Mouse (Mus musculus): ENCODE data around the gene Srxn1. TPM values are rescaled to one million over a fixed set of nuclear protein-coding genes. Genes with fewer than 3 reads are reported as not detected.

The Srxn1 gene
- polyA plus RNA-seq, 1 experiment from 2014 or later: 27.2 TPM

DNA sequence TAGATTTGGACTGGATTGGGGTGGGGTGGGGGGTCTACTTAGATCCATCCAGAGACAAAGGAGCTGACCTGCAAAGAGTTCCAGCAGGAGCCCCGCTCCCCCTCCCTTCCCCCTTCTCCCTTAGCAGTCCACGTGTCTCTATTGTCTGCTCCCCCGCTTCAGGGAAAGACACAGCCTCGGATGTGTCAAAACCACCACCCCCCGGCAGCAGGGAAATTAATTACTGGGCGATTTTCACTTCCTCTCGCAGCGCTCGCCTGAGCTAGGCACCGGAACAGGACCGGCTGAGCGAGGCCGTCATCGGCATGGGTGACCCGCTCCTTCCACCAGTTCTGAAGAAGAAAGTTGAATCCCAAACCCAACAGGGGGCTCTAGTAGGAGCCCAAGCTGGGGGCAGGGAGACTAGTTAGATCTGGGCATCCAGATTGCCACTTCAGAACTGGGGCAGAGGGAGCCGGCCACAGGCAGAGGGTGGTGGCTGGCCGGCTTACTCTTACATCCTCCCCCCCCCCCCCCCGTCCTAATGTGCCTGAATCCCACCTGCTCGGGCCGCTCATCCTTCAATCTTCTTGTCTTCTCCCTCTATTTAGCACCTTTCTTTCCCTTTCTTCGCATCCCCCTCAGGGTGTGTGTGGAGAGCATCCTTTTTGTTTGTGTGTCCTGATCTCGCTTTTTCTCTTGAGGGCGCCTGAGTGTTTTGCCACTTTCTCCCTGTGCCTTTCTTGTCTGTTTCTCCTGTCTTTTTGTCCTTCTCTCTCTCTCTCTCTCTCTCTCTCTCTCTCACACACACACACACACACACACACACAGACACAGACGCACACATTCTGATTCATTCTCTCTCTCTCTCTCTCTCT lies 24.4 kb upstream of the Srxn1 start, which contains the start of gene Scrt2:
Gene Scrt2 (plus strand): TSS at position 845 of the 857 bp plus-strand sequence.
- H3K9ac ChIP-seq: no peak within 1 kb of the TSS
- peak within 1 kb of the TSS; percentile 53 for H3K4me2 ChIP-seq
- H3K27ac ChIP-seq: no peak within 1 kb of the TSS
- H3K4me1 ChIP-seq: 0 out of 2 replicates have a peak, but pooled peaks cover 5% of the 10 kb centered on the region
- 3% methylated on average over 23 of the region's 24 CpGs for WGBS (ENCODE audit: insufficient replicate concordance)
- H3K36me3 ChIP-seq: no peaks in the 10 kb centered on the region
- H3K9me3 ChIP-seq (replicated peaks): no peaks in the 10 kb centered on the region
- H3K4me3 ChIP-seq: peak within 1 kb of the TSS; percentile 35
- peaks cover 99% of the 10 kb centered on the region for H3K27me3 ChIP-seq (replicated peaks)
- no peak for ATAC-seq

GRCm38 (mm10) chr2:152081641-152082448 lies 23.5 kb upstream of the Srxn1 start:
- Histone ChIP-seq H3K4me1 (0 out of 2 replicates have a peak, but pooled peaks cover 5% of the 10 kb centered on the region), H3K9me3 (replicated peaks) (no peaks in the 10 kb centered on the region), H3K4me3 (peak overlapping the region; percentile 35), H3K27ac (no peak overlapping the region), H3K36me3 (no peaks in the 10 kb centered on the region), H3K4me2 (peak overlapping the region; percentile 53), H3K27me3 (replicated peaks) (peaks cover 97% of the 10 kb centered on the region), H3K9ac (no peak overlapping the region)
- peak; percentile 62 for ATAC-seq
- WGBS (ENCODE audit: insufficient replicate concordance): under 1% methylated on average over 78 of the region's 81 CpGs

GRCm38 (mm10) chr2:152082456-152083285 lies 22.6 kb upstream of the Srxn1 start:
- Histone ChIP-seq H3K27me3 (replicated peaks) (peaks cover 96% of the 10 kb centered on the region), H3K4me3 (0 out of 2 replicates have a peak overlapping the region, but pooled peaks have one; percentile 35), H3K27ac (no peak overlapping the region), H3K9me3 (replicated peaks) (no peaks in the 10 kb centered on the region), H3K36me3 (no peaks in the 10 kb centered on the region), H3K4me2 (no peak overlapping the region), H3K9ac (no peak overlapping the region), H3K4me1 (0 out of 2 replicates have a peak, but pooled peaks cover 5% of the 10 kb centered on the region)
- 11% methylated on average over 7 of the region's 7 CpGs for WGBS (ENCODE audit: insufficient replicate concordance)
- no peak for ATAC-seq

- no peaks in the 10 kb centered on the region for H3K36me3 ChIP-seq
- H3K4me2 ChIP-seq: no peak overlapping the region
- H3K27me3 ChIP-seq (replicated peaks): peaks cover 93% of the 10 kb centered on the region
- H3K4me3 ChIP-seq: no peak overlapping the region
- 59% methylated on average over 4 of the region's 4 CpGs for WGBS (ENCODE audit: insufficient replicate concordance)
- H3K27ac ChIP-seq: no peak overlapping the region
- no peak overlapping the region for H3K9ac ChIP-seq
- H3K9me3 ChIP-seq (replicated peaks): no peaks in the 10 kb centered on the region
- no peak for ATAC-seq
- 0 out of 2 replicates have a peak, but pooled peaks cover 5% of the 10 kb centered on the region for H3K4me1 ChIP-seq
These were observed 21.9 kb upstream of the Srxn1 start for GRCm38 (mm10) chr2:152083411-152083810.

GRCm38 (mm10) chr2:152084298-152084697 lies 21.0 kb upstream of the Srxn1 start:
- WGBS (ENCODE audit: insufficient replicate concordance): 46% methylated on average over 6 of the region's 6 CpGs
- 0 out of 2 replicates have a peak, but pooled peaks cover 5% of the 10 kb centered on the region for H3K4me1 ChIP-seq
- H3K9me3 ChIP-seq (replicated peaks): no peaks in the 10 kb centered on the region
- peaks cover 90% of the 10 kb centered on the region for H3K27me3 ChIP-seq (replicated peaks)
- no peak overlapping the region for H3K27ac ChIP-seq
- H3K9ac ChIP-seq: no peak overlapping the region
- H3K4me3 ChIP-seq: no peak overlapping the region
- no peaks in the 10 kb centered on the region for H3K36me3 ChIP-seq
- H3K4me2 ChIP-seq: no peak overlapping the region
- ATAC-seq: no peak

DNA sequence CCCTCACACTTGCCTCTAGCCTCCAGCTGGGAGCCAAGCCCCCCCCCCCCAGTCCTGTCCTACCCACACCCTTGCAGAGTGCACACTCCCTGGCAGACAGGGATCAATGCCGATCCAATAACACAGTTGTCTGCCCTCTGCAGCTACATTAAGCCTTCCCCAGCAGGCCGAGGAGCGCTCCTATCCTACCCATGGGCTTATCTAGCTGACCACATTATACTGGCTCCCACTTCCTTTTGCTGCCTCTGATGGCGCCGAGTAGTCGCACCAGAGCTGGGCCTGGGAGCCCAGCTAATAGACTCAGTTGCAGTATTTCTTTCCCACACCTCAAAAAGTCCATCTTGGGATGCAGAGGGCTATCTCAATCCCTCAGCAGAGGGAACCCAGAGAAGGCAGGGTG lies 19.9 kb upstream of the Srxn1 start:
- H3K4me3 ChIP-seq: no peak overlapping the region
- no peaks in the 10 kb centered on the region for H3K9me3 ChIP-seq (replicated peaks)
- no peak overlapping the region for H3K4me2 ChIP-seq
- no peaks in the 10 kb centered on the region for H3K36me3 ChIP-seq
- H3K27ac ChIP-seq: no peak overlapping the region
- peaks cover 90% of the 10 kb centered on the region for H3K27me3 ChIP-seq (replicated peaks)
- H3K4me1 ChIP-seq: 0 out of 2 replicates have a peak, but pooled peaks cover 5% of the 10 kb centered on the region
- WGBS (ENCODE audit: insufficient replicate concordance): 24% methylated on average over 6 of the region's 6 CpGs
- H3K9ac ChIP-seq: no peak overlapping the region
- ATAC-seq: no peak

DNA sequence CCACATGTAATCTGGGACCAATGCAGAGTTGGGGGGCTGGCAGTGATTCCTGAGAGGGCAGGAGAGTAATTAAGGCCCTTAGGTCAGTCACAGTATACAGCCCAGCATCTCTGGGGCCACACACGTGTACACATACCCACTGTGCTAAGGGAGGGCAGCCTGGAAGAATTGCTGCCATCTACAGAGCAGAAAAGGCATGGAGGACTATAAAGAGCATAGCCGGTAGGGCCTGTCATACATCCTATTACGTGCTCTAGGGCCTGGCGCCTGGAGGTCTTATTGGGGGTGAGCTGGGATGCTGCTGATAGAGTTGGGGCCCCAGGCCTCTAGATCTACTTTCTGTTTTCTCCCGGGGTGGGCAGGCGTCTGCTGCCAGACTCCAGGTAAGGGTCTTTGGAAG lies 18.9 kb upstream of the Srxn1 start:
- H3K9ac ChIP-seq: no peak overlapping the region
- peaks cover 90% of the 10 kb centered on the region for H3K27me3 ChIP-seq (replicated peaks)
- H3K4me2 ChIP-seq: no peak overlapping the region
- no peaks in the 10 kb centered on the region for H3K36me3 ChIP-seq
- H3K4me3 ChIP-seq: no peak overlapping the region
- 0 out of 2 replicates have a peak, but pooled peaks cover 5% of the 10 kb centered on the region for H3K4me1 ChIP-seq
- ATAC-seq: no peak
- 66% methylated on average over 6 of the region's 6 CpGs for WGBS (ENCODE audit: insufficient replicate concordance)
- no peak overlapping the region for H3K27ac ChIP-seq
- H3K9me3 ChIP-seq (replicated peaks): no peaks in the 10 kb centered on the region

GRCm38 (mm10) chr2:152087111-152087510 lies 18.2 kb upstream of the Srxn1 start:
- H3K9ac ChIP-seq: no peak overlapping the region
- no peak overlapping the region for H3K4me3 ChIP-seq
- no peak for ATAC-seq
- WGBS (ENCODE audit: insufficient replicate concordance): 64% methylated on average over 5 of the region's 5 CpGs
- no peak overlapping the region for H3K27ac ChIP-seq
- no peaks in the 10 kb centered on the region for H3K9me3 ChIP-seq (replicated peaks)
- peaks cover 90% of the 10 kb centered on the region for H3K27me3 ChIP-seq (replicated peaks)
- no peak overlapping the region for H3K4me2 ChIP-seq
- 0 out of 2 replicates have a peak, but pooled peaks cover 2% of the 10 kb centered on the region for H3K4me1 ChIP-seq
- H3K36me3 ChIP-seq: no peaks in the 10 kb centered on the region

GRCm38 (mm10) chr2:152089078-152089477 lies 16.2 kb upstream of the Srxn1 start:
- Histone ChIP-seq H3K9me3 (replicated peaks) (no peaks in the 10 kb centered on the region), H3K27me3 (replicated peaks) (peaks cover 90% of the 10 kb centered on the region), H3K4me2 (no peak overlapping the region), H3K4me3 (no peak overlapping the region), H3K36me3 (no peaks in the 10 kb centered on the region), H3K9ac (no peak overlapping the region), H3K27ac (no peak overlapping the region), H3K4me1 (peaks cover 7% of the 10 kb centered on the region)
- no peak for ATAC-seq
- 7% methylated on average over 4 of the region's 4 CpGs for WGBS (ENCODE audit: insufficient replicate concordance)

DNA sequence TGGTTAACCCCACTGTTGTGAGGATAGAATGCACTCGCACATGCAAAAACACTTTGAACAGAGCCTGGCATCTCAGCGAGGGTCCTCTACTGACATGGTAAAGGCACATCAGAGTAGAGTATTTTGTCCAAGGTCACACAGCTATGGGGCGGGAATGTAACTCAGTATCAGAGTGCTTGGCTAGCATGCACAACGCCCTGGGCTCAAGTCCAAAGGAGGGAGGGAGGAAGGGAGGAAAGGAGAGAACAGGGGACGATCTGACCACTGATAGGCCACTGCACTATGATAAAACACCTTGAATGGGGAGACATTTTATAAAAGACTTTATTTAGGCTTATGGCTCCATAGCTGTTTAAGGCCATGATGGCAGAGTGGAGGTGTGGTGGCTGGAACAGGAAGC lies 15.7 kb upstream of the Srxn1 start:
- H3K36me3 ChIP-seq: no peaks in the 10 kb centered on the region
- WGBS (ENCODE audit: insufficient replicate concordance): 72% methylated on average over 5 of the region's 5 CpGs
- peaks cover 90% of the 10 kb centered on the region for H3K27me3 ChIP-seq (replicated peaks)
- H3K27ac ChIP-seq: no peak overlapping the region
- peaks cover 7% of the 10 kb centered on the region for H3K4me1 ChIP-seq
- H3K9me3 ChIP-seq (replicated peaks): no peaks in the 10 kb centered on the region
- ATAC-seq: no peak
- no peak overlapping the region for H3K4me3 ChIP-seq
- H3K9ac ChIP-seq: no peak overlapping the region
- H3K4me2 ChIP-seq: no peak overlapping the region

- Histone ChIP-seq H3K27ac (no peak overlapping the region), H3K4me2 (no peak overlapping the region), H3K36me3 (no peaks in the 10 kb centered on the region), H3K9me3 (replicated peaks) (no peaks in the 10 kb centered on the region), H3K27me3 (replicated peaks) (peaks cover 90% of the 10 kb centered on the region), H3K4me1 (peaks cover 7% of the 10 kb centered on the region), H3K4me3 (no peak overlapping the region), H3K9ac (no peak overlapping the region)
- no peak for ATAC-seq
- 70% methylated on average over 5 of the region's 5 CpGs for WGBS (ENCODE audit: insufficient replicate concordance)
These were observed 14.8 kb upstream of the Srxn1 start for GRCm38 (mm10) chr2:152090486-152090885.

All from liver, embryonic 12.5 days (tissue).